Mouse (Mus musculus) cerebellum, adult 2 months (tissue): ENCODE data around the gene Serpinb9.

Source experiments
- CTCF ChIP-seq: fragments of 200-500 bp; IDR thresholded peaks from 2 replicates; pipeline ENCODE4 v1.5.1; 2011; ENCODE audit warnings: low read depth, mild to moderate bottlenecking, control low read depth, low read length, moderate library complexity, borderline replicate concordance; ENCODE audit not compliant: insufficient read depth
- POLR2A ChIP-seq: fragments of 200-500 bp; IDR thresholded peaks from 2 replicates; pipeline ENCODE4 v1.6.1; 2011; ENCODE audit warnings: low read length, control low read depth, borderline replicate concordance; ENCODE audit not compliant: insufficient read depth

- no peak for TF ChIP-seq POLR2A
- TF ChIP-seq CTCF: no peak
Observed at GRCm38 (mm10) chr13:32966116-32966515, 36.9 kb upstream of the Serpinb9 start.
